Mouse (Mus musculus) brain, embryonic 14.5 days (tissue): ENCODE results near the gene H2afx.

Source experiments
- CTCF ChIP-seq: fragments of 200-500 bp; IDR thresholded peaks from 2 replicates; pipeline ENCODE4 v1.5.1; 2012; ENCODE audit warnings: inconsistent platforms, mild to moderate bottlenecking, moderate library complexity, borderline replicate concordance; ENCODE audit not compliant: insufficient read depth, insufficient read length; ENCODE audit errors: extremely low read depth
- POLR2A ChIP-seq: fragments of 200-500 bp; IDR thresholded peaks from 2 replicates; pipeline ENCODE4 v1.6.1; 2012; ENCODE audit warnings: mild to moderate bottlenecking, inconsistent platforms, borderline replicate concordance; ENCODE audit not compliant: poor library complexity, insufficient read depth, insufficient read length, severe bottlenecking; ENCODE audit errors: extremely low read depth

GRCm38 (mm10) chr9:44324147-44324546 lies 10.3 kb upstream of the H2afx start:
- no peak for TF ChIP-seq POLR2A
- no peak for TF ChIP-seq CTCF
